In genomic region chr9:57342906-57343474, GRCm38 (mm10) we compare ENCODE assay signal across 27 mouse cellular contexts.
DNase-seq lines count a peak whose midpoint lies in the region; ATAC-seq and TF ChIP-seq lines count a peak whose summit lies in the region.
"Had no signal": no experiment of that assay in that cellular context is flagged by ENCODE, and none has a peak within 500 bp of the region (broad histone marks: within the 10 kb centered on the region; RNA-seq: fewer than 3 reads in every experiment).

No protein-coding gene starts in this region.

- TF ChIP-seq CTCF in hindbrain, postnatal 0 days (IDR thresholded peaks at IDR 0.05; ENCODE audit: low read depth) = no peak

- no peaks in the 10 kb centered on the region for H3K27me3 ChIP-seq in kidney, embryonic 16.5 days (ENCODE audit: insufficient read depth, low read length)
- no peaks in the 10 kb centered on the region for H3K27me3 ChIP-seq in lung, embryonic 15.5 days
- no peaks in the 10 kb centered on the region for H3K27me3 ChIP-seq in midbrain, embryonic 16.5 days (ENCODE audit: control insufficient read depth, insufficient read depth, low read depth, low read length)
- H3K27me3 ChIP-seq in hindbrain, postnatal 0 days (ENCODE audit: insufficient read depth, low read length) = no peaks in the 10 kb centered on the region
- H3K27me3 ChIP-seq: embryonic facial prominence, embryonic 12.5 days; forebrain, embryonic 15.5 days; hindbrain, embryonic 13.5 days; stomach, embryonic 15.5 days had no signal

- no peak overlapping the region for H3K4me3 ChIP-seq in kidney, embryonic 16.5 days (ENCODE audit: low read length)
- no peak overlapping the region for H3K4me3 ChIP-seq in lung, embryonic 15.5 days
- H3K4me3 ChIP-seq in midbrain, embryonic 16.5 days (ENCODE audit: low read depth, low read length) = no peak overlapping the region
- no peak overlapping the region for H3K4me3 ChIP-seq in hindbrain, postnatal 0 days (ENCODE audit: low read length)
- H3K4me3 ChIP-seq: embryonic facial prominence, embryonic 12.5 days; forebrain, embryonic 10.5 days; forebrain, embryonic 15.5 days; hindbrain, embryonic 13.5 days; liver, embryonic 12.5 days; stomach, embryonic 15.5 days had no signal

- no peak for DNase-seq in kidney, adult 8-10 months
- DNase-seq in lung, adult 18-20 months = no peak
- DNase-seq in 416B (ENCODE audit: low read depth) = peak; percentile 68
- peak; percentile 38 for DNase-seq in NIH3T3 (ENCODE audit: low read depth)
- DNase-seq in hindbrain, postnatal 0 days (ENCODE audit: low spot score) = no peak
- DNase-seq: adrenal gland, postnatal 14 days; cerebellum, adult 11 months; cerebellum, adult 9-10 months; cerebellum, postnatal 36 days; gastrocnemius, postnatal 36 days; heart, adult 18-20 months; heart, postnatal 36 days; kidney, postnatal 25 days; left cerebral cortex, postnatal 4 days; liver, postnatal 0 days; midbrain, embryonic 14.5 days; right cerebral cortex, postnatal 25 days had no signal

- H3K27ac ChIP-seq in kidney, embryonic 16.5 days (ENCODE audit: low read length) = no peak overlapping the region
- H3K27ac ChIP-seq in lung, embryonic 15.5 days = peak overlapping the region; percentile 56; the same call in 1 of the 2 replicates
- H3K27ac ChIP-seq in midbrain, embryonic 16.5 days (ENCODE audit: low read length) = no peak overlapping the region
- H3K27ac ChIP-seq in hindbrain, postnatal 0 days = no peak overlapping the region
- H3K27ac ChIP-seq: embryonic facial prominence, embryonic 12.5 days; forebrain, embryonic 10.5 days; forebrain, embryonic 15.5 days; hindbrain, embryonic 13.5 days; liver, embryonic 12.5 days; stomach, embryonic 15.5 days had no signal

- no peak overlapping the region for H3K4me2 ChIP-seq in kidney, embryonic 16.5 days (replicated peaks; ENCODE audit: low read depth, low read length)
- H3K4me2 ChIP-seq in lung, embryonic 15.5 days = no peak overlapping the region
- H3K4me2 ChIP-seq in midbrain, embryonic 16.5 days (ENCODE audit: low read length) = no peak overlapping the region
- H3K4me2 ChIP-seq in hindbrain, postnatal 0 days (ENCODE audit: low read depth, low read length) = no peak overlapping the region
- H3K4me2 ChIP-seq: embryonic facial prominence, embryonic 12.5 days; forebrain, embryonic 15.5 days; heart, embryonic 11.5 days; hindbrain, embryonic 13.5 days; liver, embryonic 12.5 days; stomach, embryonic 15.5 days had no signal

- 46% methylated on average over 6 of the region's 6 CpGs for WGBS in kidney, embryonic 16.5 days
- WGBS in lung, embryonic 15.5 days = 40% methylated on average over 6 of the region's 6 CpGs
- WGBS in midbrain, embryonic 16.5 days = 87% methylated on average over 6 of the region's 6 CpGs
- WGBS in hindbrain, postnatal 0 days = 84% methylated on average over 6 of the region's 6 CpGs

- ATAC-seq in kidney, embryonic 16.5 days (ENCODE audit: low FRiP score, low TSS enrichment) = peak; percentile 42; the same call in 1 of the 2 replicates
- peak; percentile 59 for ATAC-seq in lung, embryonic 15.5 days (ENCODE audit: borderline replicate concordance, extremely low read depth, low FRiP score, low TSS enrichment)
- no peak for ATAC-seq in midbrain, embryonic 16.5 days
- ATAC-seq in hindbrain, postnatal 0 days = no peak
- ATAC-seq: forebrain, embryonic 15.5 days; liver, embryonic 12.5 days had no signal

- H3K36me3 ChIP-seq in kidney, embryonic 16.5 days (ENCODE audit: insufficient read depth, low read length) = no peaks in the 10 kb centered on the region
- H3K36me3 ChIP-seq in lung, embryonic 15.5 days = no peaks in the 10 kb centered on the region
- no peaks in the 10 kb centered on the region for H3K36me3 ChIP-seq in midbrain, embryonic 16.5 days (ENCODE audit: control insufficient read depth, insufficient read depth, low read length)
- H3K36me3 ChIP-seq in hindbrain, postnatal 0 days (ENCODE audit: insufficient read depth, low read length) = no peaks in the 10 kb centered on the region
- H3K36me3 ChIP-seq: embryonic facial prominence, embryonic 12.5 days; forebrain, embryonic 10.5 days; forebrain, embryonic 15.5 days; hindbrain, embryonic 13.5 days; liver, embryonic 12.5 days; stomach, embryonic 15.5 days had no signal

- peaks cover 8% of the 10 kb centered on the region; the same call in 1 of the 2 replicates for H3K4me1 ChIP-seq in kidney, embryonic 16.5 days (ENCODE audit: insufficient read depth, low read length)
- H3K4me1 ChIP-seq in lung, embryonic 15.5 days = no peaks in the 10 kb centered on the region
- no peaks in the 10 kb centered on the region for H3K4me1 ChIP-seq in midbrain, embryonic 16.5 days (ENCODE audit: control insufficient read depth, insufficient read depth, low read length)
- no peaks in the 10 kb centered on the region for H3K4me1 ChIP-seq in hindbrain, postnatal 0 days (ENCODE audit: insufficient read depth, low read length)
- H3K4me1 ChIP-seq: embryonic facial prominence, embryonic 12.5 days; forebrain, embryonic 10.5 days; forebrain, embryonic 15.5 days; hindbrain, embryonic 13.5 days had no signal

- H3K9ac ChIP-seq in kidney, embryonic 16.5 days (replicated peaks; ENCODE audit: low read length) = no peak overlapping the region
- no peak overlapping the region for H3K9ac ChIP-seq in lung, embryonic 15.5 days
- no peak overlapping the region for H3K9ac ChIP-seq in midbrain, embryonic 16.5 days (ENCODE audit: low read depth, low read length)
- no peak overlapping the region for H3K9ac ChIP-seq in hindbrain, postnatal 0 days (replicated peaks; ENCODE audit: low read length)
- H3K9ac ChIP-seq: embryonic facial prominence, embryonic 12.5 days; forebrain, embryonic 15.5 days; hindbrain, embryonic 13.5 days; liver, embryonic 12.5 days; liver, postnatal 0 days; stomach, embryonic 15.5 days had no signal

- H3K9me3 ChIP-seq in kidney, embryonic 16.5 days (ENCODE audit: low read length) = no peaks in the 10 kb centered on the region
- H3K9me3 ChIP-seq in lung, embryonic 15.5 days = no peaks in the 10 kb centered on the region
- no peaks in the 10 kb centered on the region for H3K9me3 ChIP-seq in midbrain, embryonic 16.5 days (replicated peaks; ENCODE audit: control insufficient read depth, low read length, poor library complexity, severe bottlenecking)
- H3K9me3 ChIP-seq in hindbrain, postnatal 0 days (ENCODE audit: low read length) = no peaks in the 10 kb centered on the region
- H3K9me3 ChIP-seq: embryonic facial prominence, embryonic 12.5 days; forebrain, embryonic 10.5 days; forebrain, embryonic 15.5 days; hindbrain, embryonic 13.5 days; liver, embryonic 12.5 days; stomach, embryonic 15.5 days had no signal

Comparison
In these comparisons a context has a peak if more than half of its experiments do, and no peak if none do; other contexts are left out.
1. ATAC-seq: peak in kidney, embryonic 16.5 days (single experiment) and lung, embryonic 15.5 days (single experiment); none in midbrain, embryonic 16.5 days (single experiment) and hindbrain, postnatal 0 days (single experiment).
2. DNase-seq: peak in 416B (single experiment) and NIH3T3 (single experiment); none in kidney, adult 8-10 months (0 of 2), lung, adult 18-20 months (0 of 2) and hindbrain, postnatal 0 days (single experiment).